Mouse (Mus musculus): ENCODE results near the gene Abl1.

Abl1 gene

DNA sequence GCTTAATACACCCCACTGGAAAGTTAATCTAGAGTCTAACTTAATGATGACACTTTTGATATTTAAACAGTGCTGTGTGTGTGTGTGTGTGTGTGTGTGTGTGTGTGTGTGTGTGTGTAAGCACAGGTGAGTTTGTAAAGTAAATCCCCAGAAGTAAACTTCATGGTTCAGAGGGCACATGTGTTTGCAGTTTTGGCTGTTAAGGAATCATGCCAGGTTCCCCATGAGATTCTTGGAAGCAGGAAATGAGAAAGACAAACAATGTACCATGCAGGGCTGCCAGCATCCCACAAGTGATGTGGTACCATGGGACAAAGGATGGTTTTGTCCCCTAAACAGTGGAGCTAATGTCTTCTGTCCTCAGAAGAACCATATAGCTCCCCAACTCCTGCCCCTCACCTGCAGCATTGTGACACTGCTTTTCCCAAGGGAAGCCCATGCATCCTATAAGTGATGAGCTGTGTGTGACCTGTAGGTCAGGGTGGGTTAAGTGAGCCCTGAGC lies 57.6 kb downstream of the Abl1 start:
- DNase-seq (ENCODE audit: low spot score in 2 of 2), result no peak

DNA sequence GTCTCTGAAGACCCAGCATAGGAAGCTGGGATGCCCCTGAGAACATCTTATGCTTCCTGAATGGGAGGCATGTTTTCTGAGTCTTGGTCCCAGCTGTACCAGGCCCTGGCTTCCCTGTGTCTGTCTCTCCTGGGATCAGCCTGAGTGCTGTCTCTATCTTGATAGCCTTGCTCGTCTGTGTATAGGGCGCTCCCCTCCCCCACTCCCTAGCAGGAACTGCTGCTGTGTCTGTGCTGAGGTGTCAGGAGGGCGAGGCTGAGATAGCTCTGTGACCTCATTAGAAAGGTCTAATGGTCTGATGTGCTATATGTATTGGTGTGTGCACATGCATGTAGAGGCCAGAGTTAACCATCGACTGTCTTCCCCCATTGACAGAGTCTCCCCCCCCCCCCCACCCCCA lies 58.7 kb downstream of the Abl1 start:
- DNase-seq (ENCODE audit: low spot score in 2 of 2), result no peak

DNA sequence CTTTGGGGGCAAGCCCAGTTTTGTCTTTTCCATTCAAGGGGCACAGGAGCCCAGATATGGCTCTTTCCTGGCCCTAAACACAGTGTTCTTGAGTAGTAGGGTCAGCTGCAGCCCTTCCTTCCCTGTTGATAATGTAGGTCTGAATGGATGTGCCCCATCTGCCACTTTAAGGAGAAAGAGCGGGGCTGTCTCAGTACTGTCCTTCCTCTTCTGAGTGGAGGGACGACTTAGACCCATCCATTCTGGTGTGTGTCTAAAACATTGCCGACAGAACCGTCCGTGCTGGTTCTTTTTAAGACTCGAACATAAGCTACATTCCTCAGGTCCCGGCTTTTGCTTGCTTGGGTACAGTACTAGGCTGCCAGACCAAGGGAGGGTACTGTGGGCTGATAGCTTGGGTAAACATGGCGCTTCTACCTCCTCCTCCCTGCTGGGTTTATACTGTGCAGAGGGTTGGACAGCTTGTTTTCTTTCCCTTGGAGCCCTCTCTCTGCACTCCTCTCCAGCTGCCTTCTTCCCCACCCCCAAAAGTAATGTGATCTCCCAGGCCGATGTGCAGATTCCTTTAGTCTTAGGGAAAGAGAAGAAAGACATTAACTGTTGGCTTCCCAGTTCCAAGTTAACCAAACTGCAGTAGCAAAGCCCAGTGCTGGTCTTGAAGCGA lies 61.0 kb downstream of the Abl1 start:
- DNase-seq (ENCODE audit: low spot score in 2 of 2), result peak in 1 of 2 experiments; percentile 49

DNA sequence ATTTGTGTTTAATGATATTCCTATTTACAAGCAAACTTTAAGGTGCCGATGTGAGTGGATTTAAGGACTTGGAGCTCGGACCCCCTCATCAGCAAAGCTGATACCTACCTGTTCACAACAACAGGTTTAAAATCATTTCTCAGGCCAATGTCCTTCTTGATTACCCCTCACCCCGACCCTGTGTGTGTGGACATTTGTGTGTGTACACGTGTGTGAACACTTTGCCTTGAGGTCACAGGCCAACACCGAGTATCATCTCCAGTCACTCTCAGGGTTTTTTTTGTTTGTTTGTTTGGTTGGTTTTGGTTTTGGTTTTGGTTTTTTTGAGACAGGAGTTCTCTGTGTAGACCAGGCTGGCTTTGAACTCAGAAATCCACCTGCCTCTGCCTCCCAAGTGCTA lies 62.0 kb downstream of the Abl1 start:
- DNase-seq (ENCODE audit: low spot score in 2 of 2), result no peak

DNA sequence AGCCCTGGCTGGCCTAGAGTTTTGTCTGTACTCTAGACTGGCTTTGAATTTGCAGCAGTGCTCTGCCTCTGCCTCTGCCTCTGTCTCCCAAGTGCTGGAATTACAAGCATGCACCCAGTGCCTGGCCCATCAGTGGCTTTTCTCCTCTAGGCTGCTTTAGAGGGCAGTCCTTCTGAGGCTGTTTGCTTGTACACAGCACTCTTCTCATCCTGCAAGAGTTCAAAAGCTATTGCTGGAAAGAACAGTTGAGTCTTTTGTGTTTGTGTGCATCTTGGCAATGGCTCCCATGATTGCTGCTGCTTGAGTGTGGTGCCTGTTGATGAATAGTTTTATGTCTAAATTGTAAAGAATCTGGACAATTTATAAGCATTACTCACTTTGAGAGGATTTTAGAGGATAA lies 69.3 kb downstream of the Abl1 start:
- DNase-seq (ENCODE audit: low spot score in 2 of 2), result no peak

DNA sequence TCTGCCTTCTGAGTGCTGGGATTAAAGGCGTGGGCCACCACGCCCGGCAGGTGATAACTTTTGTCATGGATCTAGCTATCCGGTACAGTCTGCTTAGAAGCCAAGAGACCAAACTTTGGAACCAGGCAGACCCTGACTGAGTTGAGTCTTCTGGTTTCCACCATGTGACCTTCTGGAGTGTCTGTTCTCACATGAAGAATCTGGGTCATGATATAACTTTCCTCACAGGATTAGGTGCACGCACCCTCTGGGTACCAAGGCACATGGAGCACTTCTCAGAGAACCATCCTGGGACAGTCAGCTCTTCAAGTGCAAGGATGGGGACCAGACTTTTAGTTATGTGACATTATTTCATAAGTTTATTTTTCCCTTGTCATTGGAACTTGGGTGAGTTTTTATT lies 70.8 kb downstream of the Abl1 start:
- no peak for DNase-seq (ENCODE audit: low spot score in 2 of 2)

DNA sequence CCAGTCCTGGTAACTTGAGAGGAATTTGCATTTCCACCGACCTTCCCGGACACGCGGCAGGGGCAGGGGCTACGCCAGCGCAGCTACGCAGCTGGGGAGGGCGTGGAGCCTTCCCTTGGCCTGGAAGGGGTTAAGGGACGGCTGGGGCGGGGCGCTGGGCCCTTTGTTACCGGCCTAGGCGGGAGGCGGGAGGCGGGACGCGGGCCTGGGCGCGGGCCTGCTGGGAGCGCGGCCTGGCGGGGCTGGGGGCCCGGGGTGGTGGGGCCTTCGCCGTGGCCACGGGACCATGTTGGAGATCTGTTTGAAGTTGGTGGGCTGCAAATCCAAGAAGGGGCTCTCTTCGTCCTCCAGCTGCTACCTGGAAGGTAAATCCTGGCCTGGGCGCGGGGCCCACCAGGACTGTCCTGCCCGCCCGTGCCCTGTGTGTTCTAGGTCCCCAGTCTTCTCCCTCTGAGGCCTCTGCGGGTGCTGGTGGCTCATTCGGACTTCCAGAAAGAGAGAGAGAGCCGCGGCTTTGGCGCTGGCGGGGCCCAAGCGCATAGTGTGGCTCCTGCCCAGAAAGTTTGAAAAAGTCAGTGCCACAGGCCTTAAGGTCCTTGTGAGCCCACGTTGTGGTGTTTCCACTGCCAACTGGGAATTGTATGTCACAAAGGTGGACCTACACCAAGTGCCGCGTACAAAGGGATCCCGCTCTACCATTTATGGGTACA lies 71.7 kb downstream of the Abl1 start:
- DNase-seq (ENCODE audit: low spot score in 2 of 2), result peak; percentile 78 to 86

DNA sequence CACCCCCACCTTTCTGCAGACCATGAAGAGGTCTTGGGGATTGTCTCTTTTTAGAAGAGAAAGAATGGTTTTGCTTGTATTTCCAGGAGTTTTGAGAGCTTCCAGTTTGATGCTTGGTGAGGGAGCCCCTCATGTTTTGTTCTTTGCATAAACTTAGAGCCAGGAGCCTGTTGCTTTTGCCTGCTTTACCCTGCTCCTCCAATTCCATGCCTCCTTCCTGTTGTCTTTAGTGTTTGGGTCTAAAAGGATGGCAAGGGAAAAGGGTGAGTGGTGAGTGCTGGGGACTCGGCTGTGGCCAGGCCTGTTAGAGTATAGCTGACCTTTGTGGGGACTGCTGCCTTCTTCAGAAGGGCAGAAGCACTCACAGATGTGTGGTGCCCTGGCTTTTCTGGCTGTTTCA lies 72.3 kb downstream of the Abl1 start:
- DNase-seq (ENCODE audit: low spot score in 2 of 2), result no peak

DNA sequence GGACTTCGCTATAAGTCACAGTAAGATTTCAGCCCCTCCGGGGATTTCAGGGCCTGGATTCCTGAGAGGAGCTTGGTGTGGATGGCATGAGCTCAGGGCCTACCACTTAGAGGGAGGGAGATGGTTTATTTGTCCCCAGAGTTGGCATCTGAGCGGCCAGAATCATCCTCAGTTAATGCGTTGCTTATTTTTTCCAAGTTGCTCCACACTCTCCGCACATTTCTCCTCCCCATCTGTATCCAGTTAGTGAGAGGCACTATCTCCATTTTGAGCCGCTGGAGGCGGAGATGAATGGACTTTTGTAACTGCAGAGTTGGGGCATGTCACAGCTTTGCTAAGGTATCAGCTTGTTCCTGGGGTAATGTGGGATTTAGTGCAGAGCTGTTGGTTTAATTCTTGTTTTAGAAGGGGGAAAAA lies 72.9 kb downstream of the Abl1 start:
- no peak for DNase-seq (ENCODE audit: low spot score in 2 of 2)

DNA sequence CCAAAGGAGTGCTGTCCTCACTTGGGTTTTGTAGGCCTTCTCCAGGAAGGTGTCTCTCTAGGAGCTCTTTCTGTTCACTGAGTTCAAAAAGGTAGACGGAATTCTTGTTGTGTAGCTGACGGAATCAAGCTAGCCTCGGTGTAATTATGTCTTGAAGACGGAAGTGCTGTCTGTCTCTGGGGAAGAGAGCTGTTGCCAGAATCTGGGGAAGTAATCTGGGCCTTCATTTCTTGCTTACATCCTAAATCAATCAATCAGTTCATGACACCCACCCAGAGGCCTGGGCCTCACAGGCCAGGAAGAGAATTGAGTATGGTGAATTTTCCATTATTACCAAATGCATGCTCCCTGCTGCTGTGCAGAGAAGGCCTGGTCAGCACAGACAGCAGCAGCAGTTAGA lies 73.4 kb downstream of the Abl1 start:
- no peak for DNase-seq (ENCODE audit: low spot score in 2 of 2)

DNA sequence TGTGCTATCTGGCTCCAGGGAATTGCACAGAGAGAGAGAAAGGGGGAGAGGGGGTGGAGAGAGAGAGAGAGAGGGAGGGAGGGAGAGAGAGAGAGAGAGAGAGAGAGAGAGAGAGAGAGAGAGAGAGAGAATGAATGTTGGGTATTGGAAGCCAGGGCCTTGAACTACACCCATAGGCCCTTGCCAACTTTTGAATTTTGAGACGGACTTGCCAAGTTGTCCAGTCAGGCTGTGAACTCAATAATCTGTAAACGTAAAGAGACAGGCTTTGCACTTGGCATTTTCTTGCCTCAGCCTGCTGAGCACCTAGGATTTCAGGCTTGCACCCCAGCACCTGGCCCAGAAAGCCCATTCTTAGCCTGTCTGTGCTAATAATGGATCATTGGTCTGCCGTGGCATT lies 74.0 kb downstream of the Abl1 start:
- no peak for DNase-seq (ENCODE audit: low spot score in 2 of 2)

DNA sequence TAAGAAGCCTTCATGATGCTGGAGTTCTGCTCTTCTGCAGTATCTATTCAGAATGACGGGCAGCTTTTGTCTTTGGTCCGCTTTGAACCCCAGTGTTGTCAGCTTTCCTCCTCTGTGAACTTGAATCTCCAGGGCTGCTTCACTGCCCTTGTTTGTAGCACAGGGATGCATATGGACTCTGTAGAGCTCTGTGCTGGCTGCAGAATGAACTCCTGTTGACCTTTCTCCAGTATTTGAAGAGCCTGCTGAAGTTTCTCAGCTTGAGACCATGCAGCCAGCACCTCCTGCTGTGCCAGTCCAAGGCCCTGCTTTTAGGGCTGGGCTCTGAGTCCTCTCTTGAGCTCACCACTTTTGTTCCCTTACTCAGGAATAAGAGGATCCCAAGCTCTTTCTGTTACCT lies 74.7 kb downstream of the Abl1 start:
- no peak for DNase-seq (ENCODE audit: low spot score in 2 of 2)

DNA sequence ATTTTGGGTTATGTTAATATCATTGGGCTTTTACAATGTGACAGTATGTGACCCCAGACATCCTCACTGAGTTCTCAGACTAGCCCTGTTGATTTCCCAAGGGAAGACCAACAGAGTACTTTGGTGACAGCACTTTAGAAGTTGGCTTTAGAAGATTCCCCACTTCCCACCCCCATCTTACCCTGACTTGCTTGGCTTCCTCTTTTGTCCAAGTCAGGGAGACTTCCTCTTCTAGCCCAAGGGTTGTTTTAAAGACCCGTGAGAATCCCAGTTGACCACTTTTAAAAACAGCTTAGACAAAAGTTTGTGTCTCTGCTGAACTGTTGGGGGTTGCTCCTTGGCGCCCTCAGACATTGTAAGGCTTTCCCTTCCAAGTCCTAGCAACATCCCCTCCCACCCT lies 75.1 kb downstream of the Abl1 start:
- DNase-seq (ENCODE audit: low spot score in 2 of 2), result no peak

DNA sequence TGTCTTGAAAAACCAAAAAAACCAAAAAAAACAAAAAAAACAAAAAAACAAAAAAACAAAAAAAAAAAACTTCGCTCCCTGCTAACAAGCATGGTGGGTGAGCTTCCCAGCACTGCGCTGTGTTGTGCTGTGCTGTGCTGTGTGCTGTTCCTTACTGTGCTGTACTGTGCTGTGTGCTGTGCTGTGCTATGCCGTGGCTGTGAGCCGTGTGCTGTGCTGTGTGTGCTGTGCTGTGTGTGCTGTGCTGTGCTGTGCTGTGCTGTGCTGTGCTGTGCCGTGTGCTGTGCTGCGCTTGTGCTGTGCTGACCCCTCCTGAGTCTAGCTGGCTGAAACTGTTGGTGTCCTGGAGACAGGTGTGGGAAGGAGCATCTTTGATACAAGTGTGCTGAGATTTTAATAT lies 78.9 kb downstream of the Abl1 start:
- no peak for DNase-seq (ENCODE audit: low spot score in 2 of 2)

DNA sequence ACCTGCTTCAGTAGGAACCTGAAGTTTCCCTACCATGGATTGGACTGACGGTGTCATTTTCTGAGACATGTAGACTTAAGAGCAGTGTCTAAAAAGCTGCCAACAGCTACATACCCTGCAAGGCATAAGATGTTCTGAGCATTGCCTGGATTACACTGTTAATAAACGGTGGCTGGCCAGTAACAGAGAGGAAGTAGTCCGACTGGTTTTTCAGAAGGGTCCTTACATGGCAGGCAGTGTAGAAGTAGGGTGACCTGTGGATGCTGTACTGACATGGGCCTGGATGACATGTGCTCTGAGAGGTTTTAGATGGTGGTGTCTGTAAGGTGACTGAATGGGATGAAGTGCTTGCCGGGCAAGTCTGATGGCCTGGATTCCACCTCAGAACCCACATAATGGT lies 79.6 kb downstream of the Abl1 start:
- no peak for DNase-seq (ENCODE audit: low spot score in 2 of 2)

DNA sequence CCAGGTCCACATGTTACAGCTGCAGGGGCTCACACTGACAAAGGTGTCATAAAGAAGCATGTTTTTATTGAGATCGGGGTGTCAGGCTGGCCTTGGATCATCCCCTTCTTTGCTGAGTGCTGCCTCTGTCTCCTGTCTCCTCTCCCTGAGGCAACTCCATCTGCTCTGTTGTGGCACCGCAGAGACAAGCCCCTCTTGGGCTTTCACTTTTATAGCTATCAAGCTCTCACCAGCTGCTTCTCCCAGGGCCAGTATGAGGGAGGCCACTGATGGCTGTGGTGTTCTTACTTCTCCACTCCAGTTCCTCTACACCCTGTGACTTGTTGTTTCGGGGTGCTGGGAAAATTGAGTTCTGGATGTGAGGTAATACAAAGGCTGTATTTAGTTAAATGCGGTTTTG lies 80.9 kb downstream of the Abl1 start:
- DNase-seq (ENCODE audit: low spot score in 2 of 2), result no peak

DNA sequence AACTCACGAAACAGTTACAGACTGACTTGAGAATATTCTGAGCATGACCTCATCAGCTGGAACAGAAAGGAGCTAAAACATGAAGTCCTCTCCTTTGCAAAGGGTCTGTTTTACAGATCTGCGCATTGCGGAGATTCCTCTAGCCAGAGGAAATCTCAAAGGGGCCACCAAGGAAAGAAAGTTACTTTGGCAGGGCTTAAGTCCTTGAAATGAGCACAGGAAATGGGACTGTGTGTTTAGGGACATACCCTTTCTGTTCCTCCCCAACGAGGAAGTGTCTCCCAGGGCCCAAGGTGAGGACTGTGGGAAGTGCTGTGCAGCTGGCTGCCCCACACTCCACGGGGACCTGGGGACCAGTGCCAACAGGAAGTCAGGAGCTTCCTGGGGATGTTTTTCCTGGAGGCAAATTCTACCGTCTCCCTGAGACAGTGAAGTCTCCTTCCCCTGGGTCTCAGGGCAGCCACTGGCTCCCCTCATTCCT lies 81.5 kb downstream of the Abl1 start:
- DNase-seq (ENCODE audit: low spot score in 2 of 2), result peak; percentile 35 to 60

DNA sequence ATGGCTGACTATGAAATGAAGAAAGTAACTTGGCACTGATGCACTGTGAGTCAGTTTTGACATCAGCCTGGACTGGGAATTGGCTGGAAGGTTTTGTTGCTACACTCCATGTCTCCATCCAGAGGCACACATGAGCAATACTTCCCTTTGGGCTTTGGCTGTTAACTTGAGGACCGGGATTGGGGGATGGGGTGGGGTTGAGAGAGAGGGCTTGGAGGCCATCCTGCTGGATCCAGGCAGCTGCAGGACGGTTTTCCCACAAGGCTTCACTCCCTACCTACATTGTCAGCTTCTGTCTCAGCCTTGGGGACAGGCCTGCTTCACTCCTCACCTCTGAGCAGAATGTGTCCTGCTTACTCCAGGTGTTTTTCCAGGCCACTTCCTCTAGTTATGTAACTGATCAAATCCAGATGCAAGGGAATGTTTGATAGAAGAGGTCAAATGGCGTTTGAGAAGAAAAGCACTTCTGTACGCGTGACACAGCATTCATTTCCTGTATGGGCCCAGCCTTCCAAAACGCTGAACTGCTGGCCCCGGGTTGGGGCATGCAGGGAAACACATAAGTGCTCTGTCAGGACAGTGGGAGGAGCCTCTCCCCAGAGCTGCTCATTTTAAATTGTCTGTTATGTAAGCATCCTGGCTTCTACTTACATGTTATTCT lies 82.7 kb downstream of the Abl1 start:
- peak; percentile 52 to 75 for DNase-seq (ENCODE audit: low spot score in 2 of 2)

DNA sequence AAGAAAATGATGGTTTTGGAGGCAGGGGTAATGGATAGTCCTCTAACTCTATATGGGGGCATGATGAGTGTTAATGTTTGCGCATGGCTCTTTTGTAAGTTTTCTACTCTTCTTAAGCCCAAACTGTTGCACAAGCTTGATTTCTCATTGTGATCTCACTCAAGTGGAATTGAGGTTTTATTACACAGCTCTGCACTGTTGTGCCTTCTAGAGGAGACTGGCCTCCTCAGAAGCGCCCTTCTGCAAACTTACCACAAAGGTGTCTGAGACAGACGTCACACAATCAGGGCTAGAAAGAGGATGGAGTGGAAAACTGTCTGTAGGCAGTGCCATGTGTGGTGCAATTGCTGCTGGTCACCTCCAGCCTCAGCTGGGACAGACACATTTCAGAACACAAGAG lies 88.3 kb downstream of the Abl1 start:
- no peak for DNase-seq (ENCODE audit: low spot score in 2 of 2)

DNA sequence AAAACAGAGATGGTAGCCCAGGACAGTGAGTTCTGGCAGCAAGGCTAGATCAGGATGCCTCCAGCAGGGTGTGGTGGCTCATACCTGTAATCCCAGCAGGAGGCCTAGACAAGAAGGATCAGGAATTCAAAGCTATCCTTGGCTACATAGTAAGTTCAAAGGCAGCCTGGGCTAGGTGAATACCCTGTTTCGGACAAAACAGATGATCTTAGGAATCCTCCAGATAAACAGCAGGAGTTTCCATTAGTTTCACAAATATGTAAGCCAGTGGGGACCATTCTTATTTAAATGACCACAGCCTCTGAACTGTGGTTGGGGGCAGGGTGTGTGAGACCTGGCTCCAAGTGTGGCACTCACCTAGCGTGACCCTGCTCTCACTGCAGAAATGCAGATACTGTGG lies 91.1 kb downstream of the Abl1 start:
- no peak for DNase-seq (ENCODE audit: low spot score in 2 of 2)

DNA sequence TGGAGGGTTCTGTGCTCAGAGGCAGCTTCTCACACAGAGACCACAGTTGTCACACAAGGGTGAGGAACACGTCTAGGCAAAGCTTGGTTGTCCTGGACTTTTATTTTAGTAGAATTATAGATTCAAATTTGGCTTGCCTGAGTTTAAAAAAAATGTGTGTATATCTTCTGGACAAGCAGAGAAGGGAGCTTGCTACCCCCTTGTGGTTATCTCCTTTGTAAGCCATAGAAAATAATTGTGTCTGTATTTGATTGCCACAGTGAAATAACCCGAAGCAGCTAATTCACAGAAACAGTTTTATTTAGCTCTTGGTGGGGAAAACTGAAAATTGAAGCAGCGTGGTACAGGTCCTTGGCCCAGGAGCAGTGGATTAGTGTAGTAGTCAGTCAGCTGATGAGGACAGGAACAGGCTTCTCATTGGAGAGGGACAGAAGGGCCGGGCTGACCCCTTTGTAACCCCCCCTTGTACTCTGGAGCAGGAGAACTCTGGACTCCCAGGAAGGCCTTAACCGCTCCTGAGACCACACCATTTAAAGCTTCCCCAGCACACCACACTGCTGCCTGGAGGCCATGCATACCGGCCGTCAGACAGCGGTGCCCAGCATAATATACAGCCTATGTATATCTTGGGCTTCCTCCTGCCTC lies 94.9 kb downstream of the Abl1 start:
- DNase-seq (ENCODE audit: low spot score in 2 of 2), result no peak

DNA sequence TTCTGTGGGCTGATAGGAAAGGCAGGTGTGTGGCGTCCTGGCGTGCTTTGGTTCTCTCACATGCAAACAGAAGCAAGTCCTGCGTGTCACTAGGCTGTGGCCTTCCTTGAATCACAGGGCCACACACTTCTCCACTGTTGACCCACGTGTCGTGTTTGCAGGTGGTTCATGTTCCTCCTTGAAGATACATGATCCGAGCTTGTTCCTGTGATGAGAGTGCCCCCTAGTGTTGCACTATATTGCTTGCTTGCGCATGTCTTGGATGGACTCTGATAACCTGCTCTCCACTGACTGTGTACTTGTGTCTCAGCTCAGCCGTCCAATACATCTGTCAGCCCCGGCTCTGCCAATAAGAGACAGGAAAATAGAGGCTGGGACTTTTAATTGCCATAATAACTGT lies 96.9 kb downstream of the Abl1 start:
- DNase-seq (ENCODE audit: low spot score in 2 of 2), result peak; percentile 74 to 80

Data from urinary bladder, postnatal 36 days (tissue).